Mouse (Mus musculus): ENCODE results near the gene Noto. TPM values are rescaled to one million over a fixed set of nuclear protein-coding genes. Genes with fewer than 3 reads are reported as not detected.

Gene Noto
- total RNA-seq, 1 experiment from 2014 or later: not detected

- no peak for ATAC-seq (ENCODE audit: extremely low read depth, insufficient number of reproducible peaks, low FRiP score, poor library complexity, severe bottlenecking)
These were observed 41.7 kb downstream of the Noto start for GRCm38 (mm10) chr6:85465381-85465780.

GRCm38 (mm10) chr6:85469660-85470430 lies 46.2 kb downstream of the Noto start:
- no peak for ATAC-seq (ENCODE audit: extremely low read depth, insufficient number of reproducible peaks, low FRiP score, poor library complexity, severe bottlenecking)

GRCm38 (mm10) chr6:85471962-85472361 lies 48.3 kb downstream of the Noto start:
- ATAC-seq (ENCODE audit: extremely low read depth, insufficient number of reproducible peaks, low FRiP score, poor library complexity, severe bottlenecking): no peak

- no peak for ATAC-seq (ENCODE audit: extremely low read depth, insufficient number of reproducible peaks, low FRiP score, poor library complexity, severe bottlenecking)
These were observed 48.9 kb downstream of the Noto start for GRCm38 (mm10) chr6:85472542-85472941.

- ATAC-seq (ENCODE audit: extremely low read depth, insufficient number of reproducible peaks, low FRiP score, poor library complexity, severe bottlenecking): no peak
These were observed 51.9 kb downstream of the Noto start for GRCm38 (mm10) chr6:85475581-85475980.

- peak; percentile 23; the same call in 1 of the 2 replicates for ATAC-seq (ENCODE audit: extremely low read depth, insufficient number of reproducible peaks, low FRiP score, poor library complexity, severe bottlenecking)
These were observed 53.8 kb downstream of the Noto start for GRCm38 (mm10) chr6:85477366-85477917.

- ATAC-seq (ENCODE audit: extremely low read depth, insufficient number of reproducible peaks, low FRiP score, poor library complexity, severe bottlenecking): no peak
These were observed 54.7 kb downstream of the Noto start for GRCm38 (mm10) chr6:85478416-85478815.

Other genes with a start within 250 kb of the Noto start
- not detected in 2 replicates for gene Emx1, start 236.4 kb upstream of the Noto start, total RNA-seq (2017)
- gene Sfxn5, start 90.5 kb upstream of the Noto start, total RNA-seq (2017): 104 and 118 TPM in 2 replicates
- 10.8 and 10.9 TPM in 2 replicates for gene Rab11fip5, start 49.3 kb upstream of the Noto start, total RNA-seq (2017)
- 22.2 and 23.2 TPM in 2 replicates for gene Smyd5, start 8.1 kb downstream of the Noto start, total RNA-seq (2017)
- 104 and 115 TPM in 2 replicates for gene Cct7, start 27.6 kb downstream of the Noto start, total RNA-seq (2017)
- gene Pradc1, start 28.1 kb downstream of the Noto start, total RNA-seq (2017): 12.7 and 16.9 TPM in 2 replicates
- gene Fbxo41, start 79.1 kb downstream of the Noto start, total RNA-seq (2017): 0.12 TPM in 1 of 2 replicates, not detected in the other
- gene Egr4, start 89.7 kb downstream of the Noto start, total RNA-seq (2017): not detected in 2 replicates
- gene Alms1, start 163.6 kb downstream of the Noto start, total RNA-seq (2017): 3.0 and 4.5 TPM in 2 replicates

Data from neutrophil, adult 5-6 weeks (primary cell).